Mouse (Mus musculus) CH12.LX (cell line): ENCODE measurements around the gene Tacr1. TPM values are rescaled to one million over a fixed set of nuclear protein-coding genes. Genes with fewer than 3 reads are reported as not detected.

Experiments
- DNase-seq: peaks from one replicate; pipeline ENCODE4 v3.0.0-alpha.2; 2013; ENCODE audit errors: extremely low read depth
- H3K27ac ChIP-seq: 2 replicates; pipeline ENCODE4 v1.5.1; 2012; ENCODE audit warnings: low read depth, mild to moderate bottlenecking, control low read depth, moderate library complexity; ENCODE audit not compliant: insufficient read depth
- H3K27me3 ChIP-seq: replicated peaks from 2 replicates; pipeline ENCODE3; 2012; ENCODE audit warnings: inconsistent platforms
- H3K36me3 ChIP-seq, 2 experiments: replicated peaks in 1 of 2; 2 replicates each; pipeline versions ENCODE3 to v1.6.1; 2012; ENCODE audit warnings: inconsistent platforms in 1 of 2, low read length in 1 of 2, mild to moderate bottlenecking in 1 of 2, mixed read lengths in 1 of 2, moderate library complexity in 1 of 2; ENCODE audit not compliant: control insufficient read depth in 1 of 2, insufficient read depth in 1 of 2
- H3K4me1 ChIP-seq, 2 experiments: 2 replicates each; pipeline ENCODE4 v1.6.1; 2012; ENCODE audit warnings: inconsistent platforms in 1 of 2, moderate library complexity in 1 of 2; ENCODE audit not compliant: insufficient read depth in 2 of 2, control insufficient read depth in 1 of 2
- H3K4me2 ChIP-seq: 2 replicates; pipeline ENCODE4 v1.6.1; 2012; ENCODE audit warnings: low read depth, mild to moderate bottlenecking, control low read depth; ENCODE audit not compliant: poor library complexity, insufficient read depth, severe bottlenecking
- H3K4me3 ChIP-seq, 3 experiments: fragments of 150-350 bp in 1 of 3; sonication (generic) in 1 of 3; replicated peaks in 1 of 3; 2 replicates each; pipeline versions ENCODE3 to v1.5.1; 2011 to 2012; ENCODE audit warnings: low read depth in 2 of 3, low read length in 2 of 3, mild to moderate bottlenecking in 2 of 3, moderate library complexity in 2 of 3, control low read depth in 1 of 3, improper control_type of control experiment in 1 of 3, inconsistent platforms in 1 of 3, mixed read lengths in 1 of 3; ENCODE audit not compliant: poor library complexity in 1 of 3
- H3K79me2 ChIP-seq: replicated peaks from 2 replicates; pipeline ENCODE4 v1.6.1; 2012; ENCODE audit warnings: mild to moderate bottlenecking, moderate library complexity; ENCODE audit not compliant: control insufficient read depth, poor library complexity, insufficient read depth, severe bottlenecking; ENCODE audit errors: extremely low read depth
- H3K9ac ChIP-seq: 2 replicates; pipeline ENCODE4 v1.6.1; 2012; ENCODE audit warnings: low read depth, mild to moderate bottlenecking, control low read depth, moderate library complexity; ENCODE audit not compliant: insufficient read depth
- H3K9me3 ChIP-seq: replicated peaks from 2 replicates; pipeline ENCODE3; 2012; ENCODE audit warnings: low read length, inconsistent platforms, mixed read lengths
- CHD2 ChIP-seq: IDR thresholded peaks from 2 replicates; pipeline ENCODE4 v1.6.1; 2011; ENCODE audit warnings: low read length, improper control_type of control experiment
- CTCF ChIP-seq, 2 experiments: IDR thresholded peaks in 1 of 2; conservative IDR thresholded peaks in 1 of 2; 2 replicates each; pipeline ENCODE4 v1.5.1; 2011 to 2012; ENCODE audit warnings: low read depth in 2 of 2, low read length in 2 of 2, improper control_type of control experiment in 1 of 2, inconsistent platforms in 1 of 2, mild to moderate bottlenecking in 1 of 2, moderate library complexity in 1 of 2
- E2F4 ChIP-seq: IDR thresholded peaks from 2 replicates; pipeline ENCODE4 v1.6.1; 2011; ENCODE audit warnings: low read depth, low read length, improper control_type of control experiment; ENCODE audit not compliant: insufficient replicate concordance
- ELF1 ChIP-seq: IDR thresholded peaks from 2 replicates; pipeline ENCODE4 v1.6.1; 2014; ENCODE audit warnings: low read depth, mild to moderate bottlenecking, inconsistent platforms, low read length, improper control_type of control experiment
- ETS1 ChIP-seq: conservative IDR thresholded peaks from 2 replicates; pipeline ENCODE4 v1.6.1; 2012; ENCODE audit warnings: low read depth, mild to moderate bottlenecking, inconsistent platforms, low read length, improper control_type of control experiment, moderate library complexity
- IRF4 ChIP-seq: IDR thresholded peaks from 2 replicates; pipeline ENCODE4 v1.6.1; 2014; ENCODE audit warnings: low read depth, mild to moderate bottlenecking, inconsistent platforms, low read length, improper control_type of control experiment
- JUND ChIP-seq: conservative IDR thresholded peaks from 2 replicates; pipeline ENCODE4 v1.6.1; 2011; ENCODE audit warnings: low read depth, low read length, improper control_type of control experiment
- MAFK ChIP-seq: IDR thresholded peaks from 2 replicates; pipeline ENCODE4 v1.6.1; 2011; ENCODE audit warnings: low read length, improper control_type of control experiment; ENCODE audit not compliant: insufficient replicate concordance
- MAX ChIP-seq: IDR thresholded peaks from 2 replicates; pipeline ENCODE4 v1.6.1; 2011; ENCODE audit warnings: low read length, improper control_type of control experiment
- MAZ ChIP-seq: IDR thresholded peaks from 2 replicates; pipeline ENCODE4 v1.6.1; 2012; ENCODE audit warnings: low read depth, mild to moderate bottlenecking, inconsistent platforms, low read length, improper control_type of control experiment, moderate library complexity
- MXI1 ChIP-seq: IDR thresholded peaks from 2 replicates; pipeline ENCODE4 v1.6.1; 2011; ENCODE audit warnings: mild to moderate bottlenecking, low read depth, low read length, improper control_type of control experiment
- NELFE ChIP-seq: IDR thresholded peaks from 2 replicates; pipeline ENCODE4 v1.6.1; 2011; ENCODE audit warnings: low read depth, low read length, improper control_type of control experiment
- PAX5 ChIP-seq: IDR thresholded peaks from 2 replicates; pipeline ENCODE4 v1.6.1; 2012; ENCODE audit warnings: low read length, inconsistent platforms, mixed read lengths
- RAD21 ChIP-seq: IDR thresholded peaks from 2 replicates; pipeline ENCODE4 v1.6.1; 2011; ENCODE audit warnings: low read depth, mild to moderate bottlenecking, low read length, improper control_type of control experiment, moderate library complexity
- RCOR1 ChIP-seq: conservative IDR thresholded peaks from 2 replicates; pipeline ENCODE4 v1.6.1; 2012; ENCODE audit warnings: low read depth, mild to moderate bottlenecking, inconsistent platforms, low read length, improper control_type of control experiment
- SMC3 ChIP-seq: IDR thresholded peaks from 2 replicates; pipeline ENCODE4 v1.6.1; 2011; ENCODE audit warnings: low read depth, low read length, improper control_type of control experiment
- TBP ChIP-seq: conservative IDR thresholded peaks from 2 replicates; pipeline ENCODE4 v1.6.1; 2011; ENCODE audit warnings: low read depth, low read length, improper control_type of control experiment
- UBTF ChIP-seq: IDR thresholded peaks from 2 replicates; pipeline ENCODE4 v1.6.1; 2012; ENCODE audit warnings: low read depth, mild to moderate bottlenecking, inconsistent platforms, low read length, improper control_type of control experiment, moderate library complexity
- USF2 ChIP-seq: conservative IDR thresholded peaks from 2 replicates; pipeline ENCODE4 v1.6.1; 2011; ENCODE audit warnings: low read depth, low read length, improper control_type of control experiment
- ZKSCAN1 ChIP-seq: IDR thresholded peaks from 2 replicates; pipeline ENCODE4 v1.6.1; 2012; ENCODE audit warnings: low read depth, inconsistent platforms, low read length, improper control_type of control experiment, borderline replicate concordance
- ZMIZ1 ChIP-seq: IDR thresholded peaks from 2 replicates; pipeline ENCODE4 v1.6.1; 2012; ENCODE audit warnings: low read depth, mild to moderate bottlenecking, inconsistent platforms, low read length, improper control_type of control experiment
- dilution Hi-C: fragments of 300-500 bp; cut with MboI; formaldehyde crosslinking; loops from 2 replicates; pipeline ENCODE4 v1.14.3; 2020; ENCODE audit warnings: low sequenced_read_pairs; ENCODE audit not compliant: extremely low pct_unique_long_range_greater_than_20kb, extremely low pct_ligation_motif_present
- in situ Hi-C: fragments of 300-500 bp; cut with MboI; formaldehyde crosslinking; loops from 3 replicates; pipeline ENCODE4 v1.14.3; 2019; ENCODE audit warnings: low sequenced_read_pairs, low pct_ligation_motif_present, low pct_unique_long_range_greater_than_20kb, mixed read lengths
- polyA plus RNA-seq: library from polyadenylated mRNA; unstranded; fragments of >175 nt; gene quantifications from 2 replicates; pipeline ENCODE4 v1.2.1, GENCODE M21; 2012; ENCODE audit warnings: low read depth; ENCODE audit not compliant: insufficient read length
- total RNA-seq, 2 experiments: library from RNA; depleted of rRNA; stranded (reverse); fragments of 300-350 nt in 1 of 2; fragments of >200 nt in 1 of 2; gene quantifications; 2 replicates each; pipeline ENCODE4 v1.2.3; 2012 to 2014

The Tacr1 gene
- total and polyA plus RNA-seq, 3 experiments, result not detected

GRCm38 (mm10) chr6:82549270-82549669 lies 147.1 kb downstream of the Tacr1 start:
- dilution Hi-C loops (no loop called here), in situ Hi-C loops (no loop called here)
- Histone ChIP-seq H3K4me1 (no peaks in the 10 kb centered on the region), H3K79me2 (no peaks in the 10 kb centered on the region), H3K27me3 (peaks cover 57% of the 10 kb centered on the region), H3K9ac (no peak overlapping the region), H3K36me3 (no peaks in the 10 kb centered on the region), H3K4me2 (no peak overlapping the region), H3K9me3 (peaks cover 9% of the 10 kb centered on the region), H3K27ac (no peak overlapping the region), H3K4me3 (no peak overlapping the region)
- no peak for TF ChIP-seq MAFK
- TF ChIP-seq NELFE, result no peak
- TF ChIP-seq ZMIZ1, result no peak
- no peak for TF ChIP-seq USF2
- no peak for TF ChIP-seq ETS1
- TF ChIP-seq CTCF (conservative IDR thresholded peaks at IDR 0.05 in 1 of 2, IDR thresholded peaks at IDR 0.05 in 1 of 2; ENCODE audit: low read depth in 2 of 2, low read length in 2 of 2), result peak in 1 of 2 experiments; percentile 32; a peak in 2 of 4 replicates
- TF ChIP-seq RAD21, result peak; percentile 5
- TF ChIP-seq CHD2, result no peak
- TF ChIP-seq MXI1, result no peak
- no peak for TF ChIP-seq TBP
- TF ChIP-seq JUND, result no peak
- no peak for TF ChIP-seq ZKSCAN1
- no peak for TF ChIP-seq MAZ
- TF ChIP-seq UBTF, result no peak
- TF ChIP-seq MAX, result no peak
- no peak for TF ChIP-seq ELF1
- DNase-seq, result peak; percentile 6

- no peak for TF ChIP-seq E2F4
- no peak for TF ChIP-seq IRF4
- TF ChIP-seq PAX5, result no peak
- TF ChIP-seq RCOR1, result no peak
- no peak for TF ChIP-seq SMC3
- TF ChIP-seq CHD2, result no peak
- no peaks in the 10 kb centered on the region for H3K4me1 ChIP-seq
Observed at GRCm38 (mm10) chr6:82575445-82575844, 173.3 kb downstream of the Tacr1 start.

More at GRCm38 (mm10) chr6:82575445-82575844, 173.3 kb downstream of the Tacr1 start:
- dilution Hi-C loops, result no loop called here
- Histone ChIP-seq H3K4me3 (no peak overlapping the region), H3K27me3 (peaks cover 42% of the 10 kb centered on the region), H3K9ac (no peak overlapping the region), H3K36me3 (no peaks in the 10 kb centered on the region), H3K27ac (no peak overlapping the region), H3K9me3 (no peaks in the 10 kb centered on the region), H3K79me2 (no peaks in the 10 kb centered on the region), H3K4me2 (no peak overlapping the region)
- DNase-seq, result no peak
- in situ Hi-C loops, result no loop called here
